Mouse (Mus musculus): ENCODE data around the gene 1700020A23Rik.

The 1700020A23Rik gene

GRCm38 (mm10) chr2:130450434-130450796 lies 45.4 kb downstream of the 1700020A23Rik start:
- DNase-seq (ENCODE audit: low read depth, low spot score) = no peak

GRCm38 (mm10) chr2:130451086-130451726 lies 46.1 kb downstream of the 1700020A23Rik start:
- DNase-seq (ENCODE audit: low read depth, low spot score) = no peak

GRCm38 (mm10) chr2:130451727-130452090 lies 46.6 kb downstream of the 1700020A23Rik start:
- no peak for DNase-seq (ENCODE audit: low read depth, low spot score)

GRCm38 (mm10) chr2:130452266-130452665 lies 47.2 kb downstream of the 1700020A23Rik start:
- DNase-seq (ENCODE audit: low read depth, low spot score) = no peak

GRCm38 (mm10) chr2:130453421-130453820 lies 48.4 kb downstream of the 1700020A23Rik start:
- no peak for DNase-seq (ENCODE audit: low read depth, low spot score)

- no peak for DNase-seq (ENCODE audit: low read depth, low spot score)
These were observed 49.8 kb downstream of the 1700020A23Rik start for GRCm38 (mm10) chr2:130454748-130455370.

All from skeletal muscle tissue, adult 2 months (tissue).